Mouse (Mus musculus): ENCODE measurements around the gene Lmntd2. TPM values are rescaled to one million over a fixed set of nuclear protein-coding genes. Genes with fewer than 3 reads are reported as not detected.
A peak's percentile ranks its signal among the peaks of the same experiment; 100 is the strongest.
"Not testable (repeated sequence)": the region's sequence is repeated elsewhere in the genome, so short reads cannot be mapped to it uniquely, and the experiment has no call there.

Lmntd2 gene
- 2.8 and 3.4 TPM in 2 replicates for polyA plus RNA-seq (2015; fragmentation: Nextera tagmentation; extraction: Ambion mirVana)

- no peaks in the 10 kb centered on the region for H3K27me3 ChIP-seq
- H3K27ac ChIP-seq: peak within 1 kb of the TSS; percentile 90
- ATAC-seq (ENCODE audit: insufficient number of reproducible peaks, insufficient read depth, low FRiP score, low TSS enrichment, low read depth): no peak
- H3K9ac ChIP-seq: peak within 1 kb of the TSS; percentile 78
- H3K4me1 ChIP-seq: peaks cover 25% of the 10 kb centered on the region
- peak within 1 kb of the TSS; percentile 70 for H3K4me3 ChIP-seq
- H3K36me3 ChIP-seq: peaks cover 13% of the 10 kb centered on the region
- 92% methylated on average over 11 of the region's 11 CpGs for WGBS
- no peaks in the 10 kb centered on the region for H3K9me3 ChIP-seq
- H3K4me2 ChIP-seq: peak within 1 kb of the TSS; percentile 88
These were observed at the start of gene Lmntd2 for GRCm38 (mm10) chr7:141213605-141214235. TSS of gene Lmntd2 (minus strand) at chr7:141214080.

- Histone ChIP-seq H3K4me3 (no peak overlapping the region), H3K27ac (no peak overlapping the region), H3K36me3 (peaks cover 58% of the 10 kb centered on the region), H3K9me3 (no peaks in the 10 kb centered on the region), H3K4me2 (no peak overlapping the region), H3K4me1 (peaks cover 19% of the 10 kb centered on the region), H3K27me3 (no peaks in the 10 kb centered on the region), H3K9ac (no peak overlapping the region)
- WGBS: 88% methylated on average over 13 of the region's 13 CpGs
- no peak for ATAC-seq (ENCODE audit: insufficient number of reproducible peaks, insufficient read depth, low FRiP score, low TSS enrichment, low read depth)
These were observed 49.8 kb upstream of the Lmntd2 start for GRCm38 (mm10) chr7:141263640-141264039.

- Histone ChIP-seq H3K4me3 (no peak overlapping the region), H3K27me3 (no peaks in the 10 kb centered on the region), H3K4me1 (peaks cover 18% of the 10 kb centered on the region), H3K27ac (no peak overlapping the region), H3K4me2 (no peak overlapping the region), H3K9me3 (no peaks in the 10 kb centered on the region), H3K36me3 (peaks cover 79% of the 10 kb centered on the region), H3K9ac (no peak overlapping the region)
- ATAC-seq (ENCODE audit: insufficient number of reproducible peaks, insufficient read depth, low FRiP score, low TSS enrichment, low read depth): no peak
- 92% methylated on average over 3 of the region's 3 CpGs for WGBS
These were observed 47.6 kb upstream of the Lmntd2 start for GRCm38 (mm10) chr7:141261480-141261879.

GRCm38 (mm10) chr7:141256159-141256558, 42.3 kb upstream of the Lmntd2 start:
- Histone ChIP-seq H3K4me1 (no peaks in the 10 kb centered on the region), H3K4me3 (no peak overlapping the region), H3K9ac (no peak overlapping the region), H3K27ac (no peak overlapping the region), H3K4me2 (no peak overlapping the region), H3K27me3 (no peaks in the 10 kb centered on the region), H3K9me3 (no peaks in the 10 kb centered on the region), H3K36me3 (peaks cover 95% of the 10 kb centered on the region)
- no peak for ATAC-seq (ENCODE audit: insufficient number of reproducible peaks, insufficient read depth, low FRiP score, low TSS enrichment, low read depth)
- WGBS: 88% methylated on average over 10 of the region's 10 CpGs

- H3K36me3 ChIP-seq: peaks cover 95% of the 10 kb centered on the region
- H3K4me3 ChIP-seq; H3K27me3 ChIP-seq; H3K9me3 ChIP-seq; ATAC-seq (ENCODE audit: insufficient number of reproducible peaks, insufficient read depth, low FRiP score, low TSS enrichment, low read depth); H3K4me1 ChIP-seq; H3K4me2 ChIP-seq; H3K9ac ChIP-seq; H3K27ac ChIP-seq: not testable (repeated sequence)
- 89% methylated on average over 4 of the region's 4 CpGs for WGBS
These were observed 36.6 kb upstream of the Lmntd2 start for GRCm38 (mm10) chr7:141250486-141250885.

- Histone ChIP-seq H3K27ac (no peak overlapping the region), H3K4me2 (no peak overlapping the region), H3K4me1 (peaks cover 18% of the 10 kb centered on the region), H3K36me3 (peaks cover 57% of the 10 kb centered on the region), H3K9ac (no peak overlapping the region), H3K9me3 (no peaks in the 10 kb centered on the region), H3K4me3 (no peak overlapping the region), H3K27me3 (no peaks in the 10 kb centered on the region)
- ATAC-seq (ENCODE audit: insufficient number of reproducible peaks, insufficient read depth, low FRiP score, low TSS enrichment, low read depth): no peak
- 94% methylated on average over 10 of the region's 10 CpGs for WGBS
These were observed 17.7 kb upstream of the Lmntd2 start for GRCm38 (mm10) chr7:141231551-141231950.

- Histone ChIP-seq H3K4me3 (no peak overlapping the region), H3K27ac (no peak overlapping the region), H3K9me3 (no peaks in the 10 kb centered on the region), H3K36me3 (peaks cover 55% of the 10 kb centered on the region), H3K9ac (no peak overlapping the region), H3K27me3 (no peaks in the 10 kb centered on the region), H3K4me2 (no peak overlapping the region; the same call in 1 of the 2 replicates), H3K4me1 (peaks cover 18% of the 10 kb centered on the region)
- WGBS: 96% methylated on average over 3 of the region's 3 CpGs
- no peak for ATAC-seq (ENCODE audit: insufficient number of reproducible peaks, insufficient read depth, low FRiP score, low TSS enrichment, low read depth)
These were observed 17.2 kb upstream of the Lmntd2 start for GRCm38 (mm10) chr7:141231111-141231510.

GRCm38 (mm10) chr7:141230570-141230969, 16.7 kb upstream of the Lmntd2 start:
- Histone ChIP-seq H3K36me3 (peaks cover 50% of the 10 kb centered on the region), H3K9ac (peak overlapping the region; percentile 46; the same call in 1 of the 2 replicates), H3K4me3 (0 out of 2 replicates have a peak overlapping the region, but pooled peaks have one; percentile 100), H3K27me3 (no peaks in the 10 kb centered on the region), H3K9me3 (no peaks in the 10 kb centered on the region), H3K27ac (no peak overlapping the region), H3K4me1 (peaks cover 18% of the 10 kb centered on the region), H3K4me2 (peak overlapping the region; percentile 96)
- no peak for ATAC-seq (ENCODE audit: insufficient number of reproducible peaks, insufficient read depth, low FRiP score, low TSS enrichment, low read depth)
- WGBS: 95% methylated on average over 4 of the region's 4 CpGs

GRCm38 (mm10) chr7:141229702-141230101, 15.8 kb upstream of the Lmntd2 start:
- H3K4me3 ChIP-seq: peak overlapping the region; percentile 100
- H3K9ac ChIP-seq: peak overlapping the region; percentile 99
- peaks cover 42% of the 10 kb centered on the region for H3K36me3 ChIP-seq
- no peak overlapping the region for H3K27ac ChIP-seq
- H3K4me2 ChIP-seq: peak overlapping the region; percentile 96
- H3K9me3 ChIP-seq: no peaks in the 10 kb centered on the region
- WGBS: 59% methylated on average over 6 of the region's 6 CpGs
- H3K27me3 ChIP-seq: no peaks in the 10 kb centered on the region
- ATAC-seq (ENCODE audit: insufficient number of reproducible peaks, insufficient read depth, low FRiP score, low TSS enrichment, low read depth): no peak
- peaks cover 18% of the 10 kb centered on the region for H3K4me1 ChIP-seq

GRCm38 (mm10) chr7:141228279-141229067, 14.6 kb upstream of the Lmntd2 start, which contains the start of gene Phrf1:
TSS of gene Phrf1 (plus strand) at chr7:141228784.
- Histone ChIP-seq H3K4me3 (peak within 1 kb of the TSS; percentile 100), H3K36me3 (peaks cover 30% of the 10 kb centered on the region), H3K9me3 (no peaks in the 10 kb centered on the region), H3K27ac (peak within 1 kb of the TSS; percentile 93), H3K9ac (peak within 1 kb of the TSS; percentile 99), H3K4me1 (peaks cover 18% of the 10 kb centered on the region), H3K4me2 (peak within 1 kb of the TSS; percentile 96), H3K27me3 (no peaks in the 10 kb centered on the region)
- under 1% methylated on average over 76 of the region's 76 CpGs for WGBS
- ATAC-seq (ENCODE audit: insufficient number of reproducible peaks, insufficient read depth, low FRiP score, low TSS enrichment, low read depth): peak; percentile 88

- 0 out of 2 replicates have a peak, but pooled peaks have one; percentile 1 for ATAC-seq (ENCODE audit: insufficient number of reproducible peaks, insufficient read depth, low FRiP score, low TSS enrichment, low read depth)
- H3K4me3 ChIP-seq: peak overlapping the region; percentile 100; the same call in 1 of the 2 replicates
- peaks cover 23% of the 10 kb centered on the region for H3K36me3 ChIP-seq
- no peaks in the 10 kb centered on the region for H3K27me3 ChIP-seq
- H3K9ac ChIP-seq: peak overlapping the region; percentile 99; the same call in 1 of the 2 replicates
- no peaks in the 10 kb centered on the region for H3K9me3 ChIP-seq
- peaks cover 18% of the 10 kb centered on the region for H3K4me1 ChIP-seq
- 81% methylated on average over 4 of the region's 4 CpGs for WGBS
- H3K4me2 ChIP-seq: peak overlapping the region; percentile 96
- peak overlapping the region; percentile 93; the same call in 1 of the 2 replicates for H3K27ac ChIP-seq
These were observed 13.9 kb upstream of the Lmntd2 start for GRCm38 (mm10) chr7:141227796-141228195.

Data from embryonic facial prominence, embryonic 13.5 days (tissue).